Mouse (Mus musculus) liver, embryonic 14.5 days (tissue): ENCODE results near the gene Chuk.

Source experiments
- CTCF ChIP-seq: IDR thresholded peaks from 2 replicates; pipeline ENCODE4 v1.5.1; 2016; ENCODE audit warnings: antibody characterized with exemption, low read depth, control low read depth
- EP300 ChIP-seq: IDR thresholded peaks from 2 replicates; pipeline ENCODE4 v1.6.1; 2016; ENCODE audit warnings: antibody characterized with exemption, low read depth

- TF ChIP-seq CTCF, result no peak
- TF ChIP-seq EP300, result no peak
Observed at GRCm38 (mm10) chr19:44108996-44109395, 1.7 kb upstream of the Chuk start.
